Mouse (Mus musculus): ENCODE data around the gene Smpdl3b.

The Smpdl3b gene

DNA sequence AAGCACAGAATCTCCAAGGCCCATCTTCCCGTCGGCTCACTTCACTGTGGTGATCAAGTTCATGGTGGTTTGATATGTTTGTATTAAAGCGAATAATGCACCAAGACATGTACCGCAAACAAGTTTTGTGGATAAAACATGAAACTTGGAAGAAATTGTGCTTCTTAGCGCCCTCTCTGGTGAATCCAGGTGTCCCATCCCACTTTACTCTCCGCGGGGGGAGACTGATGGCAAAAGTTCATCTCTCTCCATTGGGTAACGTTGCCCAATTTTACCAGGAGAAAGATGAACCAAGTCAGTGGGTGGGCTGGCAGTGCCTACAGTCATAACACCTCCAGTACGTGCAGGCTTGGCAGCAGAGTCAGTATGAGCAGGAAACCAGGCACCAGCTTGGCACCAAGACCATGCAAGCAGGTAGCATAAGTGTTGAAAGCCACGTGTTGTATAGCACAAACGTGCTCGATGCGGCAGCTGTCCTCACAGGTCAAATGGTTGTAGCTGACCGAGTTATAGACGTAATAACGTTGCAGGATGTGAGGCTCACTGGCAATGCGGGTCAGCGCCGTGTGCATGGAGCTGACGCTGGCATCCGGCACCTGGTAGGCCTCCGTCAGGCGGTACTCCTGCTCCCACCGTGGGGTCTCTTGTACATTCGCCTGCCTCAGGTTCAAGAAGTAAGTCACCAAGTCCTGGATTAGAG lies 23.8 kb downstream of the Smpdl3b start:
- no peak for DNase-seq

DNA sequence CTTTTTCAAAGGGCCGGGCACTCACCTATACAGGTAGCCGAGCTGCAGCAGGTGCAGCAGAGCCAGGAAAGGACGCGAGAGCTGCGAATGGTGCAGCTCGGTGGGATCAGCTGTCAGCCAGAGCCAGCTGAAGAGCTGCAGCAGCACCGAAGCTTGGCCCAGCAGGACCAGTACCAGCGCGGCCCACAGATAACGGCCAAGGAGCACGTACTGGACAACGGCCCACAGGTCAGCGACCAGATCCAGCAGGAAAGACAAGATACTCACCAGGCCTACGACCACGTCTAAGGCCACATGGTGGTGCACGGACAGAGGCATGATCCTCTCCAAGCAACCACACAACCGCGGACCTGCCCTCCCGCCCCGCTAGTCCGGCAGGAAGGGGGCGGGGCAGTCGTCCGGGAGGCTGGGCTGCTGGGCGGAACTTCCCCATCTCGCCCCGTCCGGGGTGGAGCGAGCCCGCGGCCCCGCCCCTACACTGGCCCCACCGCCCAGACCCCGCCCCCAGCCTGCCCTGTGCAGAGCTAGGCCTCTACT lies 24.8 kb downstream of the Smpdl3b start, which contains the start of gene Xkr8:
TSS of gene Xkr8 (minus strand) at position 399 of the 537 bp plus-strand sequence.
- DNase-seq, result peak; percentile 94

DNA sequence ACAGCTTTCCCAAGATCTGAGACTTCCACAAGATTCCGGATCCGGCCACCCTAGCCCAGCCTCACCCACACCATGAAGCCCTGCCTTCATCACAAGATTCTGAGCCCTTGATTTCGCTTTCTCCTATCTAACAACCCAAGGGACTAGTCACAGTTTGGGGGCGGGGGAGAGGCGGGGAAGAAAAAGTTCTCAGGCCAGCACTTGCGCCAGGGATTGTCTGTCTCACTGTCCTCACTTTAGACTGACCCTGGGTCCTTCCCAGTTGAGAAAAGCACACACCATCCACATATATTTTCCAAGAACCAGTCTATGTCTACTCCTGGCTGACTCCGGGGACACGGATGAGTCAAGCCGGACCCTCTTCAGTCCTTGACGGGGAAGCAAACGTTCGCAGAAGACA lies 25.4 kb downstream of the Smpdl3b start:
- DNase-seq, result no peak

DNA sequence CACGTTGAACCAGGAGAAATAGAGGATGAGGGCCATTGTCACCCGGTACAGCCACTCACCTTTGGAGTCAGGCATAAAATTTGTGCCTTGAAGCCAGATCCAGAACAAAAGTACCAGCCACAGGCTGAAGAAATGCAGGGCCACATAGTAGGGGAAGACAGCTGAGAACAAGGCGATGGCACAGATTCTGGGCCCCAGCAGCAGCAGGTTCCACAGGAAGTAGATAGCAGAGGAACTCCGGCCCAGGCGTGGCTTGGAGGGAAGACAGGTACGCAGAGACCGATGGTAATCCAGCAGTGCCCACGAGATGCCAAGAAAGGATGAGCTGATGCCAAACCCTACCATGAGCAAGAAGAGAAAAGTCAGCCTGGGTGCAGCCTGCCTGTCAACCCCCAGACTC lies 28.8 kb downstream of the Smpdl3b start:
- no peak for DNase-seq

DNA sequence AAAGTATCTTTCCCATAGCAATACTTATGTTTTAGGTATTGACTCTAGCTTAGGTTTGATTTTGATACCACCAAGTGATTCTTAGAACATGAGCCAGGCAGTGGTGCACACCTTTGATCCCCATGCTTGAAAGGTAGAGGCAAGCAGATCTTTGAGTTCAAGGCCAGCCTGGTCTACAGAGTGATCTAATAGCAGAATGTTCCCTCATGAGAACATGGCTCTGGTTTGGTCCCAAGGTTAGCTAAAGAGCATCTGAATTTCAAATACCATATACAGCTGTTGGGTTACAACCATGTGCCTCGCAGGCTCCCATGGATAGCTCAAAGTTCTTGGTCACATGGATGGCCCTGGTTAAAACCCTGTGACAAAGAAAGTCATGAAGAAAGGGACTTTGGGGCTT lies 38.8 kb downstream of the Smpdl3b start:
- DNase-seq, result no peak

DNA sequence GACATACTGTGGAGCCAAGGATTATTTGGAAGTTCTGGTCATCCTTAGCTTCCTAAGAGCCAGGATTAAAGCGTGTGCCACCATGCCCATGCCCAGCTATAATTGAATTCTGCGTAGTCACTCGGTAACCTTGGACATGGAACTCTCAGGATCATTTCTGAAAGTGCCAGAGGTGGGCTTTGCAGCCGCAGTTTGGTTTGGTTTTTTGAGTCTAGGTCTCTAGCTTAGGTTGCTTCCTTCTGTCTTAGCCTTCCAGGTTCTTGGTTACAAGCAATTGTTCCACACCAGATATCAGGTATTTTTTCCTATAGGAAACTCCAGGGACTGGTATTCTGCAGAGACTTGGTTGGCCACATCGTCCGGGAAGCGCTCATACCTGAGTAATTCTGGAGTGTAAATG lies 43.9 kb downstream of the Smpdl3b start:
- DNase-seq, result no peak

DNA sequence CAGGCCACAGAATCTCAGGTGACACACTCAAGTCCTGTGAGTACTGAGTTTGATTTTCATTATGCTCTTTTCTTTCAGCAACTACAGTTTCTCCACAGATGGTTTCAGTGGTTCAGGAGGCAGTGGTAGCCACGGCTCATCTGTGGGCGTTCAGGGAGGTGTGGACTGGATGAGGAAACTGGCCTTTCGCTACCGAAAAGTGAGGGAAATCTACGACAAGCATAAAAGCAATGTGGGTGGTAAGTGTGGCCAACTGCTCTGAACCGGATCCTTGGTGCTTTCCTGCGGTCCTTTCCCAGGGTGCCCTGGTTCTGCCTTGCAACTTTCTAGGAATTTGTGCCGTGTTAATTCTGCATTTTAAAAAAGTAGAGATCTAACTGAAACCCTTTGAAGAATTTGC lies 50.2 kb downstream of the Smpdl3b start:
- DNase-seq, result no peak

DNA sequence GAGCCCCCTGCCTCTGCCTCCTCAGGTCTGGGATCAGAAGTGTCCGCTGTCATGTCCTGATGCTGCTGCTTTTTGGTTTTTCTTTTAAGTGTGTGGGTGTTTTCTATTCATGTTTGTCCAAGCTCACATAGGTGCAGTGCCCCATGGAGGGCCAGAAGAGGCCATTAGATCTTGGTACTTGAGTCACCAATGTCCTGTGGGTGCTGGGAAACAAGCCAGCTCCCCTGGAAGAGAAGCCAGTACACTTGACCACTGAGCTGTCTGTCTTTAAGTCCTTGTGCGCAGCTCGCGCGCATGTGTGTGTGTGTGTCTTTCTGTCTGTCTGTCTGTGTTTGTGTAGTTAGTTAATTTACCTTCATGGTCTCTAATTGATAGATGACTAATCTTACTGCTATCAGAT lies 55.0 kb downstream of the Smpdl3b start:
- peak in 1 of 2 experiments; percentile 41 for DNase-seq

DNA sequence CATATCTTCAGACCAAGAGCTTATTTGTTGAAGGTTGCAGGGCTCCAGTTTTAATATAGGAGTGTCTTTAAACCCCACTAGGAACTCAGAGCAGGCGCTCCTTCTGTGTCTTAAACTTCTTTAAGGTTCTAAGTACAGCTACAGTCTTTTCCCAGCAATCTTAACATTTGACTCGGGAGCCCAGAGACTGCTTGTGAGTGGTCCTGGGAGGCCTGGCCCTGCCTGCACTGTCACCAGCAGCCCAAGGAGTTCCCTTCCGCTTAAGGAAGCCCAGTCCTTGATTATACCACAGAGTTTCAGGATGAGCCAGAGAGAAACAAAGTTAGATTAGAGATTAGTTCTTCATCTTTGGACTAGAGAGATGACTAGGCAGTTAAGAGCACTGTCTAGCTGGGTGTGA lies 63.7 kb downstream of the Smpdl3b start:
- no peak for DNase-seq

DNA sequence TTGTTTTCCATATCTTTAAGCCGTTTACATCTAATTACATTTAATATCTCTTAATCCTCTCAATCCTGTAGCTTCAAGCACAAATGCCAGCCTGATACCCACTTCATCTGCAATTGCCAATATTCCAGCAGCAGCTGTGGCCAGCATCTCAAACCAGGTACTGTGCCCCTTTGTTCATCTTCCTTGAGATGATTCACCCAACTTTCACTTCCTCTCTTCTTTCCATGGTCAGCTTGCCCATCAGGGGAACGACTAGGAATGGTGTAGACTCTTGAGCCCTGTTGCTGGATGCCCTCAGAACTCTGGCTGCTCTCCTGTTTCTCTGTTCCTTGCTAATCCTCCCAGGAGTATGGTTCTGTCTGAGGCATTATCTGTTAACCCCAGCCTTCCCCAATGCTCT lies 67.4 kb downstream of the Smpdl3b start:
- DNase-seq, result no peak

Data from lung, postnatal 4 days (tissue).